Mouse (Mus musculus) liver, adult (tissue): ENCODE measurements around the gene Slc25a21.

Source experiments
- GATA4 ChIP-seq: IDR thresholded peaks from 2 replicates; pipeline ENCODE4 v1.6.1; 2014; ENCODE audit warnings: mild to moderate bottlenecking, low read length; ENCODE audit not compliant: insufficient replicate concordance

Gene Slc25a21

GRCm38 (mm10) chr12:56688920-56689319 is 508.4 kb downstream of the Slc25a21 start:
- TF ChIP-seq GATA4, result no peak

- TF ChIP-seq GATA4, result no peak
These were observed 508.8 kb downstream of the Slc25a21 start for GRCm38 (mm10) chr12:56688482-56688840.

GRCm38 (mm10) chr12:56687640-56688481 is 509.4 kb downstream of the Slc25a21 start:
- no peak for TF ChIP-seq GATA4

- no peak for TF ChIP-seq GATA4
These were observed 516.0 kb downstream of the Slc25a21 start for GRCm38 (mm10) chr12:56681096-56681811.

GRCm38 (mm10) chr12:56677620-56678019 is 519.7 kb downstream of the Slc25a21 start:
- TF ChIP-seq GATA4, result no peak

DNA sequence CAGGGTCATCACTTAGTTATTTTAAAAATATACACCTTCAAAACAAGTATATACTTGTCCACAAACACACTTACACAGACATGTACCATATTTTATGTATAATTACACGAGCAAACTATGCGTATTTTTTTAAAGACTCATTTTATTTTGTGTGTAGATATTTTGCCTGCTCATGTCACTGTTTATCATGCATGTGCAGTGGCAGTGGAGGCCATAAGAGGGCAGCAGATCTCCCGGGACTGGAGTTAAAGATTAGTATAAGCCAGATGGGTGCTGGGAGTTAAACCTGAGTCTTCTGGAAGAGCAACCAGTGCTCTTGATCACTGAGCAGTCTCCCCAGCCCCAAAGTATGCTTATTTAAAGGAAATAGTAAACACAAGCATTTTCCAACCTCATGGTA is 522.5 kb downstream of the Slc25a21 start:
- TF ChIP-seq GATA4, result no peak

DNA sequence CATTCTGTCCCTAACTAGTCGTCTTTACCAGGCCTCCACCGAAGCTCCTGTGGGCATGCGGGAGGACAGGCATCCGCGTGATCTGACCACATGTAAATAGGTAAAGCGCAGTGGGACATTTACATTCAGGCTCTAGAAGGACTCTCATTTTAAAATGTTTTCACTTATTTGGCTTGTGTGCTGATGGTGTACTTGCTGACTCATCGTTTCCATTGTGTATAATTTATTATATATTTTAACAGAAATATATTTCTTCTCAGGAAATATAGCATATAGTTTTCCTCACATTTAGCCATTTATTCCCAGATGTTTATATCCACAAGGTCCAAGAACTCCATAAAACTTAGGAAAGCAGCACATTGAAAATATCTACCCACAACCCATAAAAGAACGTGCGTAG is 526.5 kb downstream of the Slc25a21 start:
- TF ChIP-seq GATA4, result no peak

GRCm38 (mm10) chr12:56669451-56670122 is 527.7 kb downstream of the Slc25a21 start:
- no peak for TF ChIP-seq GATA4
